Mouse (Mus musculus) MEL (cell line): ENCODE results near the gene Kctd19. TPM values are rescaled to one million over a fixed set of nuclear protein-coding genes. Genes with fewer than 3 reads are reported as not detected.

ENCODE experiments used
- DNase-seq: peaks from one replicate; pipeline ENCODE4 v3.0.0; 2011; ENCODE audit warnings: low read depth, low spot score
- H3K27ac ChIP-seq: 2 replicates; pipeline ENCODE4 v1.5.1; 2012; ENCODE audit warnings: low read depth, mild to moderate bottlenecking, control low read depth, low read length, moderate library complexity; ENCODE audit not compliant: control insufficient read depth
- H3K27me3 ChIP-seq, 2 experiments: fragments of 150-350 bp in 1 of 2; sonication (generic) in 1 of 2; 2 replicates each; pipeline ENCODE4 v1.6.1; 2012; ENCODE audit warnings: low read length in 2 of 2, mild to moderate bottlenecking in 2 of 2, improper control_type of control experiment in 1 of 2, moderate library complexity in 1 of 2; ENCODE audit not compliant: insufficient read depth in 2 of 2, control insufficient read depth in 1 of 2
- H3K36me3 ChIP-seq, 2 experiments: 2 replicates each; pipeline ENCODE4 v1.6.1; 2012 to 2014; ENCODE audit warnings: low read length in 2 of 2, improper control_type of control experiment in 1 of 2, inconsistent platforms in 1 of 2, mild to moderate bottlenecking in 1 of 2; ENCODE audit not compliant: insufficient read depth in 2 of 2, control insufficient read depth in 1 of 2
- H3K4me1 ChIP-seq, 2 experiments: fragments of 150-350 bp in 1 of 2; sonication (generic) in 1 of 2; 2 replicates each; pipeline ENCODE4 v1.6.1; 2012; ENCODE audit warnings: low read length in 2 of 2, improper control_type of control experiment in 1 of 2, mild to moderate bottlenecking in 1 of 2; ENCODE audit not compliant: insufficient read depth in 2 of 2, control insufficient read depth in 1 of 2
- H3K4me3 ChIP-seq, 2 experiments: fragments of 150-350 bp in 1 of 2; sonication (generic) in 1 of 2; 2 replicates each; pipeline ENCODE4 v1.5.1; 2012; ENCODE audit warnings: low read depth in 2 of 2, low read length in 2 of 2, mild to moderate bottlenecking in 2 of 2, moderate library complexity in 2 of 2, control low read depth in 1 of 2, improper control_type of control experiment in 1 of 2; ENCODE audit not compliant: control insufficient read depth in 1 of 2, insufficient read depth in 1 of 2
- H3K79me2 ChIP-seq: 2 replicates; pipeline ENCODE4 v1.6.1; 2012; ENCODE audit warnings: mild to moderate bottlenecking, low read length, moderate library complexity; ENCODE audit not compliant: control insufficient read depth, poor library complexity, insufficient read depth
- H3K9ac ChIP-seq: 2 replicates; pipeline ENCODE4 v1.6.1; 2012; ENCODE audit warnings: low read depth, mild to moderate bottlenecking, control low read depth, low read length, moderate library complexity; ENCODE audit not compliant: control insufficient read depth, poor library complexity, severe bottlenecking
- H3K9me3 ChIP-seq: fragments of 150-350 bp; sonication (generic); replicated peaks from 2 replicates; pipeline ENCODE4 v1.6.1; 2012; ENCODE audit warnings: mild to moderate bottlenecking, low read length, improper control_type of control experiment, moderate library complexity; ENCODE audit not compliant: insufficient read depth
- CHD1 ChIP-seq: IDR thresholded peaks from 2 replicates; pipeline ENCODE4 v1.6.1; 2012; ENCODE audit warnings: low read depth, mild to moderate bottlenecking, inconsistent platforms, low read length, improper control_type of control experiment
- E2F4 ChIP-seq: IDR thresholded peaks from 2 replicates; pipeline ENCODE4 v1.6.1; 2011; ENCODE audit warnings: low read depth, low read length, improper control_type of control experiment, borderline replicate concordance
- EP300 ChIP-seq, 2 experiments: IDR thresholded peaks; 2 replicates each; pipeline ENCODE4 v1.6.1; 2011; ENCODE audit warnings: improper control_type of control experiment in 2 of 2, low read length in 2 of 2, low read depth in 1 of 2, mild to moderate bottlenecking in 1 of 2
- GABPA ChIP-seq: IDR thresholded peaks from 2 replicates; pipeline ENCODE4 v1.6.1; 2012; ENCODE audit warnings: low read depth, mild to moderate bottlenecking, inconsistent platforms, low read length, improper control_type of control experiment, moderate library complexity
- GATA1 ChIP-seq: IDR thresholded peaks from 2 replicates; pipeline ENCODE4 v1.6.1; 2011; ENCODE audit warnings: low read depth, low read length, improper control_type of control experiment
- KAT2A ChIP-seq: conservative IDR thresholded peaks from 2 replicates; pipeline ENCODE4 v1.6.1; 2012; ENCODE audit warnings: low read depth, low read length, improper control_type of control experiment, inconsistent platforms
- MXI1 ChIP-seq: IDR thresholded peaks from 2 replicates; pipeline ENCODE4 v1.6.1; 2011; ENCODE audit warnings: mild to moderate bottlenecking, low read depth, low read length, improper control_type of control experiment
- MYC ChIP-seq: IDR thresholded peaks from 2 replicates; pipeline ENCODE4 v1.6.1; 2011; ENCODE audit warnings: low read depth, mild to moderate bottlenecking, low read length, improper control_type of control experiment, moderate library complexity
- NRF1 ChIP-seq: IDR thresholded peaks from 2 replicates; pipeline ENCODE4 v1.6.1; 2014; ENCODE audit warnings: low read depth, mild to moderate bottlenecking, inconsistent platforms, low read length, improper control_type of control experiment, moderate library complexity; ENCODE audit not compliant: poor library complexity, insufficient read depth, severe bottlenecking
- POLR2AphosphoS2 ChIP-seq: IDR thresholded peaks from 2 replicates; pipeline ENCODE4 v1.6.1; 2011; ENCODE audit warnings: low read length, improper control_type of control experiment
- POLR2AphosphoS5 ChIP-seq: IDR thresholded peaks from 2 replicates; pipeline ENCODE4 v1.6.1; 2012; ENCODE audit warnings: low read depth, borderline replicate concordance, mild to moderate bottlenecking, inconsistent platforms, low read length, moderate library complexity, mixed read lengths
- RAD21 ChIP-seq: IDR thresholded peaks from 2 replicates; pipeline ENCODE4 v1.6.1; 2011; ENCODE audit warnings: mild to moderate bottlenecking, low read depth, low read length, improper control_type of control experiment
- SIN3A ChIP-seq: IDR thresholded peaks from 2 replicates; pipeline ENCODE4 v1.6.1; 2012; ENCODE audit warnings: low read length, improper control_type of control experiment, inconsistent platforms
- TAL1 ChIP-seq: IDR thresholded peaks from 2 replicates; pipeline ENCODE4 v1.6.1; 2012; ENCODE audit warnings: mild to moderate bottlenecking, inconsistent platforms, low read length, moderate library complexity, mixed read lengths
- TCF12 ChIP-seq: IDR thresholded peaks from 2 replicates; pipeline ENCODE4 v1.6.1; 2014; ENCODE audit warnings: low read depth, mild to moderate bottlenecking, inconsistent platforms, low read length, improper control_type of control experiment, moderate library complexity
- USF2 ChIP-seq, 2 experiments: IDR thresholded peaks; 2 replicates each; pipeline ENCODE4 v1.6.1; 2011 to 2012; ENCODE audit warnings: improper control_type of control experiment in 2 of 2, low read length in 2 of 2, borderline replicate concordance in 1 of 2, inconsistent platforms in 1 of 2, low read depth in 1 of 2, mild to moderate bottlenecking in 1 of 2; ENCODE audit not compliant: insufficient read depth in 1 of 2
- ZNF384 ChIP-seq: IDR thresholded peaks from 2 replicates; pipeline ENCODE4 v1.6.1; 2012; ENCODE audit warnings: low read depth, mild to moderate bottlenecking, inconsistent platforms, low read length, improper control_type of control experiment
- polyA plus RNA-seq, 2 experiments: library from polyadenylated mRNA; stranded (reverse) in 1 of 2; unstranded in 1 of 2; fragments of >175 nt in 1 of 2; fragments of >200 nt in 1 of 2; gene quantifications; 2 replicates each; pipeline versions ENCODE4 v1.2.1 to v1.2.4; 2012; ENCODE audit warnings: low replicate concordance in 2 of 2, low read depth in 1 of 2; ENCODE audit not compliant: insufficient read length in 2 of 2, insufficient read depth in 1 of 2, missing spikeins in 1 of 2
- total RNA-seq: library from RNA; depleted of rRNA; stranded (reverse); fragments of 300-350 nt; gene quantifications from 2 replicates; pipeline ENCODE4 v1.2.3, GENCODE M21; 2012

The Kctd19 gene
- total and polyA plus RNA-seq, 3 experiments = not detected

GRCm38 (mm10) chr8:105343791-105344574, 69.3 kb downstream of the Kctd19 start:
- Histone ChIP-seq H3K27ac (peak overlapping the region; percentile 30), H3K4me1 (peaks cover 18 to 62% of the 10 kb centered on the region in 2 experiments), H3K9me3 (no peaks in the 10 kb centered on the region), H3K79me2 (peaks cover 4% of the 10 kb centered on the region; the same call in 1 of the 2 replicates), H3K27me3 (peaks cover 1 to 2% of the 10 kb centered on the region in 2 experiments; a peak in 1 of 4 replicates), H3K36me3 (peaks cover 0 to 44% of the 10 kb centered on the region in 2 experiments; a peak in 2 of 4 replicates), H3K9ac (no peak overlapping the region), H3K4me3 (no peak overlapping the region)
- TF ChIP-seq MXI1 (no peak), CHD1 (no peak), TCF12 (no peak), USF2 (IDR thresholded peaks at IDR 0.05; ENCODE audit: borderline replicate concordance in 1 of 2, insufficient read depth in 1 of 2, low read depth in 1 of 2, low read length in 2 of 2) (no peak), EP300 (IDR thresholded peaks at IDR 0.05; ENCODE audit: low read depth in 1 of 2, low read length in 2 of 2) (no peak), KAT2A (no peak), ZNF384 (no peak), NRF1 (no peak)
- no peak for DNase-seq

GRCm38 (mm10) chr8:105342768-105343167, 70.5 kb downstream of the Kctd19 start:
- no peak for TF ChIP-seq POLR2AphosphoS2
- TF ChIP-seq TAL1 = no peak
- TF ChIP-seq RAD21 = no peak
- TF ChIP-seq MYC = no peak
- no peak for TF ChIP-seq POLR2AphosphoS5
- TF ChIP-seq EP300 (IDR thresholded peaks at IDR 0.05; ENCODE audit: low read depth in 1 of 2, low read length in 2 of 2) = peak in 1 of 2 experiments; percentile 48; a peak in 1 of 4 replicates
- peak; percentile 61 for TF ChIP-seq TCF12
- no peak for TF ChIP-seq GABPA
- no peak for TF ChIP-seq E2F4
- peak; percentile 85 for TF ChIP-seq GATA1
- TF ChIP-seq ZNF384 = no peak
- TF ChIP-seq SIN3A = no peak
- peaks cover 4% of the 10 kb centered on the region; the same call in 1 of the 2 replicates for H3K79me2 ChIP-seq
- DNase-seq = no peak
- no peak overlapping the region for H3K27ac ChIP-seq
- no peaks in the 10 kb centered on the region for H3K27me3 ChIP-seq
- peaks cover 0 to 53% of the 10 kb centered on the region in 2 experiments; a peak in 2 of 4 replicates for H3K36me3 ChIP-seq
- H3K9ac ChIP-seq = no peak overlapping the region
- H3K4me1 ChIP-seq = peaks cover 25 to 73% of the 10 kb centered on the region in 2 experiments
- H3K9me3 ChIP-seq = no peaks in the 10 kb centered on the region
- no peak overlapping the region for H3K4me3 ChIP-seq
